Mouse (Mus musculus): Measurements from ENCODE around the gene Bex2.
"Not testable (repeated sequence)": the region's sequence is repeated elsewhere in the genome, so short reads cannot be mapped to it uniquely, and the experiment has no call there.

Bex2 gene

GRCm38 (mm10) chrX:136068020-136068419 lies at the start of gene Bex2:
Gene Bex2 (minus strand): TSS chrX:136068236.
- peak; percentile 15 for DNase-seq

GRCm38 (mm10) chrX:136115419-136115961 lies 47.5 kb upstream of the Bex2 start:
- no peak for DNase-seq

- no peak for DNase-seq
These were observed 47.0 kb upstream of the Bex2 start for GRCm38 (mm10) chrX:136115015-136115414.

- peak; percentile 8 for DNase-seq
These were observed 39.9 kb upstream of the Bex2 start for GRCm38 (mm10) chrX:136107942-136108341.

- no peak for DNase-seq
These were observed 36.7 kb upstream of the Bex2 start for GRCm38 (mm10) chrX:136104724-136105088.

GRCm38 (mm10) chrX:136104046-136104723 lies 36.1 kb upstream of the Bex2 start:
- DNase-seq: no peak

GRCm38 (mm10) chrX:136094421-136094820 lies 26.4 kb upstream of the Bex2 start:
- no peak for DNase-seq

- DNase-seq: no peak
These were observed 24.7 kb upstream of the Bex2 start for GRCm38 (mm10) chrX:136092497-136093279.

- no peak for DNase-seq
These were observed 17.1 kb upstream of the Bex2 start, which contains the start of gene Nxf3 for GRCm38 (mm10) chrX:136085155-136085554. Gene Nxf3 (minus strand): TSS chrX:136085255.

GRCm38 (mm10) chrX:136067201-136067991 lies 640 bp downstream of the Bex2 start:
- DNase-seq: peak; percentile 0

- DNase-seq: no peak
These were observed 7.3 kb downstream of the Bex2 start for GRCm38 (mm10) chrX:136060698-136061097.

GRCm38 (mm10) chrX:136051219-136051618 lies 16.8 kb downstream of the Bex2 start:
- no peak for DNase-seq

GRCm38 (mm10) chrX:136047528-136047927 lies 20.5 kb downstream of the Bex2 start:
- peak; percentile 25 for DNase-seq

GRCm38 (mm10) chrX:136043726-136044125 lies 24.3 kb downstream of the Bex2 start:
- DNase-seq: no peak

- DNase-seq: not testable (repeated sequence)
These were observed 35.0 kb downstream of the Bex2 start, which contains the start of gene Arxes1 for GRCm38 (mm10) chrX:136032799-136033763. Gene Arxes1 (plus strand): TSS chrX:136033367.

- DNase-seq: no peak
These were observed 37.7 kb downstream of the Bex2 start for GRCm38 (mm10) chrX:136030331-136030730.

All from thymus, postnatal 25 days (tissue).